Mouse (Mus musculus) liver, postnatal 0 days (tissue): ENCODE measurements around the gene Lmod1.

Experiments used
- CTCF ChIP-seq: sonication (generic); IDR thresholded peaks from 2 replicates; pipeline ENCODE4 v1.5.1; 2016; ENCODE audit warnings: antibody characterized with exemption, low read depth
- EP300 ChIP-seq: IDR thresholded peaks from 2 replicates; pipeline ENCODE4 v1.6.1; 2016; ENCODE audit warnings: antibody characterized with exemption, low read depth, mild to moderate bottlenecking

GRCm38 (mm10) chr1:135359071-135359470, 34.5 kb downstream of the Lmod1 start:
- TF ChIP-seq CTCF, result no peak
- no peak for TF ChIP-seq EP300
